Mouse (Mus musculus): ENCODE measurements at regions not wholly inside any gene's neighbourhood (a gene's known extent, or its start where the extent isn't known, plus 50 kb on each side); places are given as distances from the start of the nearest gene placed in this dataset.

GRCm38 (mm10) chr12:12625788-12626187 is 315.9 kb downstream of the Mycn start:
- DNase-seq (ENCODE audit: low spot score) = no peak

GRCm38 (mm10) chr12:12622712-12623292 is 318.9 kb downstream of the Mycn start:
- peak; percentile 34 for DNase-seq (ENCODE audit: low spot score)

DNA sequence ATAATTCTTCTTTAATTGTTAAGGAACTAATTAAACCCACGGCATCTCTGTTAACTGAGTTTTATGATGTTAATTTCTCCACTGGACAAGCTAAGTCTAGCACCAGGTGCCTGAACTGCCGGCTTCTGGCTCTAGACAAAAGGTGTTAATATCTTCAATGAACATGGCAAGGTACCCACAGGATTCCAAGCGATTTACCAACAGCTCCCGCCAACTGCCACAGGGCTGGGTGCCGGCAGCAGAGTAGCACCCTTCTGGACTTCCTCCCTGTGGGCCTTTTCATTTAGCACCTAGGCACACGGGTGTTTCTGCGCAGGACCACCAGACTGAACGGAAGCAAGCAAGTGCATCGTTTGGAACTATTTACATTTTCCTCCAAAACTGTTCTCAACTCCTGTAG is 320.2 kb downstream of the Mycn start:
- no peak for DNase-seq (ENCODE audit: low spot score)

DNA sequence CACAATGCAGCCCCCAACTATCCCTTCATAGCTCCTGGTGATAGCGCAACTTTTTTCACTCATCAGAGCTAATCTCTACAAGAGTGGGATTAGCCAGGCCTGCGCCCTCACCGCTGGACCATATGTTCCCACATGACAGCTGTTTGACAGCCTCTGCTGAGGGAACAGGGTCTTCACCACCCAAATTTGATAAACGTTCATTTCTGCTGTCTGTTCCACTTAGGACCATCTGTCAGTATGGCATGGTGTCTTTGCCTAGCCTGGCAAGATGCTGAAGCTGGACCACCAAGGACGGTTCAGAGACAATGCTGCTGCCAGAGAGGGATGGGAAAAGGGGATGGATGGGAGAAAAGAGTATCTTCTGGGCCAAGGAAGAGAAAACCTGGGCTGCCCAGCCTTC is 321.4 kb downstream of the Mycn start:
- no peak for DNase-seq (ENCODE audit: low spot score)

DNA sequence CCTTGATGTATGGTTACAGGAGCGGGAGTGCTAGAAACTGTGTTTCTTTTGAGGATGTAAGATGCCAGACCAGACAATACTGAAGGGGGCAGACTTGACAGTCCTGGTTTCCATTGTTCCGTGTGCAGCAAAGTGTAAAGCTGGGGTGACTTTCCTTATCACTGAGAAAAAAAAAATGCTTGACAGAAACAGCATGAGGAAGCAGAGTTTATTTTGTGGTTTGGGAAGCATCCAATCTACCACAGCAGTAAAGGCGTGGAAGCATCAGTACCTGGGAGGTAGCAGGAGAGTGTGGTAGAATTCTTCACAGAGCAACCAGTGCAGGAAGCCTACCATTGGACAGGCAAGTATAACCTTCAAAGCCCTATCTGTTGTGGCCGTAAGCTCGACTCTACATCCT is 322.3 kb downstream of the Mycn start:
- no peak for DNase-seq (ENCODE audit: low spot score)

DNA sequence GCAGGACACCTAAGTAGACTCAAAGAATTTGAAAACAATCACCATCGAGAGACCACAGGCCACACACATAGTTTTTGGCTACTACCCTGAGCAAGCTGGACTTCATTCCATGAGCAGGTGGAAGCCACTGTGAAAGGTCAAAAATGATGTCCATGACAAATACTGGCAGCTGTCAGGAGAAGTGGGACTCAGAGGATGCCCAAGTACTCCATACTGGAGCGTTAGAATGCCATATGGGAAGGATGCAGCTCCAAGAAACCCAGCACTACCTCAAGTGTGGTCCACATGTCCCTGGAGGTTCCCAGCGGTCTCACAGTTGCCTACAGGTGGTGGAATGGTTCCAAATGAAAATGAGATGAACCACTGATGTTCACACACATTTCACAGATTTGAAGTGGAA is 329.2 kb downstream of the Mycn start:
- DNase-seq (ENCODE audit: low spot score) = no peak

- DNase-seq (ENCODE audit: low spot score) = no peak
Measured at GRCm38 (mm10) chr12:12610861-12611260, 330.9 kb downstream of the Mycn start.

GRCm38 (mm10) chr12:12607995-12608394 is 333.7 kb downstream of the Mycn start:
- no peak for DNase-seq (ENCODE audit: low spot score)

DNA sequence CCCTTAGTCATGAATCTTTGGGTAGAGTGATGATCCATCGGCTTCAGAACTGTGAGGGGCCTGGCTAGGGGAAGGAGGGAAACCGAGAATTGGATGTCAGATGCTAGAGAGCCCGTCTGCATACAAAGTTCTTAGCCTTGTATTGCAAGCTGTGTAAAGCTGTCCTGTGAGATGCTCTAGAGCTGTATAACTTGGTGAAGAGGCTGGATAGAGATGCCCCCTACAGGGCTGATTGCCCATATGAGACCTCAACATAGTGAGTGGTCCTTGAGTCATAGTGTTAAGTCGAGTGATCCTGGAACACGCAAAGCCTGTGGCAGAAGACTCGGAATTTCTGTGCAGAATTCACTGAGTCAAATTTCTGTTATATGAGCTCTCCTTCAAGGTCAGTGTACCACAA is 334.8 kb downstream of the Mycn start:
- DNase-seq (ENCODE audit: low spot score) = no peak

DNA sequence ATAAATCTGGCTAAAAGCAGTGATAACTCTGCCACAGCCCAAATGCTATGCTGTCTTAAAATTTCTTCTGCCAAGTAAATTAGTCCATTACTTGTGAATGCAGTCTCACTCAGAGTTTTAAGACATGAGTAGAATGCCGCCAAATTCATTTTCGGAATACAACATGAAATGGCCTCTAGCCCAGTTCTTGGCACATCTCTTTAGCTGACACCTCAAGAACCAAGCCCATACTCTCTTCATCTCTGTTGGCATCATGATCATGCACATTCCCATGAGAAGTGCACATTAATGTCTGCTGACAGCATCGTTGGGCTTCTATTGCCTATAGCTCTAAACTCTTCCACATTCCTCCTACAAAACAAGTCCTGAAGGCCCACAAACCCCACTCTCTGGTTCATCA is 336.2 kb downstream of the Mycn start:
- no peak for DNase-seq (ENCODE audit: low spot score)

DNA sequence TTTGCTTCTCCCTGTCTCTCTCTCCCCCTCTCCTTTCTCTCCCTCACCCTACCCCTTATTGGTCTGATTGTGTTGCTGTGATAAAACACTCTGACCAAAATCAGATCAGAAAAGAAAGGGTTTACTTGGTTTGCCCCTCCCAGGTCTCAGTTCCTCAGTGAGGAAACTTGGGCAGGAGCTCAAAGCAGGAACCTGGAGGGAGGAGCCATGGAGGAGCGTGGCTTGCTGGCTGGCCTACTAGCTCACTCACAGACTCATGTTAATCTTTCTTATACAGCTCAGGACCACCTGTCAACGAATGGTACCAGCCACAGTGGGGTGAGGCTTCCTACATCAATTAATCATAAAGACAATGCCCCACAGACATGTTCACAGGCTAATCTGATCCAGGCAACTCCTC is 339.4 kb downstream of the Fam49a start:
- DNase-seq (ENCODE audit: low spot score) = no peak

- no peak for DNase-seq (ENCODE audit: low spot score)
Measured at GRCm38 (mm10) chr12:12595399-12595798, 333.5 kb downstream of the Fam49a start.

GRCm38 (mm10) chr12:12594567-12594966 is 332.6 kb downstream of the Fam49a start:
- no peak for DNase-seq (ENCODE audit: low spot score)

- DNase-seq (ENCODE audit: low spot score) = no peak
Measured at GRCm38 (mm10) chr12:12593343-12593742, 331.4 kb downstream of the Fam49a start.

GRCm38 (mm10) chr12:12590753-12591291 is 328.9 kb downstream of the Fam49a start:
- no peak for DNase-seq (ENCODE audit: low spot score)

DNA sequence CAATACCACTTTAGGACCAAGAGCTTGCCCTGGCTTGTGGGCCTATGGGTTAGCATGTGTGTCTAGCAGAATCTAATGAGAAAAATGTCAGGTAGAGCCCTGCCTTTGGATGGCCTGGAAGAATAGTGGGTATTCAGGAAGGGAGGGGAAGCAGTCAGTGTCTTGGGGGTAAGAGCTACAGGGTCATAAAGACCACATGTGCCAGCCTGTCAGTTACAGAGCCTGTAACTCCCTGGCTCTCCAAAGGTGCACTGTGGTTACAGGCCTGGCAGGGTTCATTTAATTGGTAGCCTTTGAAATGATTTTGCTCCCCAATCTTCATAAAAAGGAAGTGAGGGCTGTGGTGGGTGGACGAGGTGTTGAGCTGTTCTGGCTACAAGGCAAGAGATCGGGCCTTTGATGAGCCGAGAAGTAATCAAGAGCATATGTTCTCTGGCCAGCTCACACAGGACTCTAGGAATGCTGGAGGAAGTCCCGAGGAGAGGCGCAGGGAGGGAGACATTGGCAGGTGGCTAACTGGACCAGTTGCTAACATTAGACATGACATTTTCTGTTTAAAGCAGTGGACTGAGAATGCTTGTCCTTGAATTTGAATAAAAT is 326.9 kb downstream of the Fam49a start:
- DNase-seq (ENCODE audit: low spot score) = no peak

GRCm38 (mm10) chr12:12586436-12586835 is 324.5 kb downstream of the Fam49a start:
- DNase-seq (ENCODE audit: low spot score) = no peak

- no peak for DNase-seq (ENCODE audit: low spot score)
Measured at GRCm38 (mm10) chr12:12581271-12582186, 319.6 kb downstream of the Fam49a start.

DNA sequence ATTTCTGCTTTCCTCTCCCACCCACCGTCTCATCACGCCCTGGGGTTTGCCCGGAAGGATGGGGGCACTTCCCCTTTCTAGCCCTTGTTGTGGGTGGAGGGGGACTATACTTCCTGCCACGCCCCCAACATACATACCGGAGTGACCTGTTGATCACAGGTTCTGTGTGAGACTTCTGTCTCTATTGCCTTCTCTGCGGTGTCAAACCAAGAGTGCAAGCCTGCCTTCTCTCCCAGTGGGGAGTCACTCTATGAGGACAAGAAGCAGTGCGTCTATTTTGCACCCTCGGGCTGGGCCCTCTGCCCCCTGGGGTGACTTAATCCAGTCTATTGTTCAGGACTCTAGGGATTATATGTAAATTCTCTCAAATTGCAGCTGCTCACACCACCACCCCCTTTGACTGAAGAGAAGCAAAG is 318.8 kb downstream of the Fam49a start:
- no peak for DNase-seq (ENCODE audit: low spot score)

GRCm38 (mm10) chr12:12578278-12578677 is 316.3 kb downstream of the Fam49a start:
- no peak for DNase-seq (ENCODE audit: low spot score)

GRCm38 (mm10) chr12:12570563-12571251 is 308.8 kb downstream of the Fam49a start:
- DNase-seq (ENCODE audit: low spot score) = no peak

- DNase-seq (ENCODE audit: low spot score) = no peak
Measured at GRCm38 (mm10) chr12:12567734-12568104, 305.8 kb downstream of the Fam49a start.

Measured in urinary bladder, postnatal 10 days (tissue).